Mouse (Mus musculus) liver, embryonic 14.5 days (tissue): ENCODE measurements around the gene Gm45021. TPM values are rescaled to one million over a fixed set of nuclear protein-coding genes. Genes with fewer than 3 reads are reported as not detected.

Experiments used
- ATAC-seq: fragments of 200-750 bp; cut with Nextera tagmentation; 2 replicates; pipeline ENCODE4 v1.8.0; 2017; ENCODE audit warnings: moderate number of reproducible peaks, mild to moderate bottlenecking, moderate library complexity; ENCODE audit not compliant: insufficient read depth
- DNase-seq, 3 experiments: peaks; one replicate each; pipeline ENCODE4 v3.0.0-alpha.2; 2012 to 2013; ENCODE audit warnings: low read depth in 3 of 3, low spot score in 3 of 3
- H3K27ac ChIP-seq: fragments of 300-500 bp; sonication (generic); 2 replicates; pipeline ENCODE4 v1.5.1; 2014; ENCODE audit warnings: moderate library complexity, mild to moderate bottlenecking, control low read depth, inconsistent platforms
- H3K27me3 ChIP-seq: fragments of 300-500 bp; sonication (generic); 2 replicates; pipeline ENCODE4 v1.6.1; 2014; ENCODE audit warnings: mild to moderate bottlenecking, low read length, moderate library complexity; ENCODE audit not compliant: control insufficient read depth, insufficient read depth
- H3K36me3 ChIP-seq: fragments of 300-500 bp; sonication (generic); replicated peaks from 2 replicates; pipeline ENCODE4 v1.6.1; 2014; ENCODE audit warnings: low read depth; ENCODE audit not compliant: control insufficient read depth, insufficient read depth
- H3K4me1 ChIP-seq, 2 experiments: fragments of 200-500 bp in 1 of 2; fragments of 300-500 bp in 1 of 2; sonication (generic) in 1 of 2; replicated peaks; 2 replicates each; pipeline ENCODE4 v1.6.1; 2012 to 2014; ENCODE audit warnings: antibody characterized with exemption in 1 of 2, inconsistent platforms in 1 of 2, low read length in 1 of 2; ENCODE audit not compliant: control insufficient read depth in 2 of 2, insufficient read depth in 2 of 2
- H3K4me2 ChIP-seq: fragments of 300-500 bp; sonication (generic); 2 replicates; pipeline ENCODE4 v1.6.1; 2014; ENCODE audit warnings: low read depth, mild to moderate bottlenecking, control low read depth, moderate library complexity
- H3K4me3 ChIP-seq, 2 experiments: fragments of 200-500 bp in 1 of 2; fragments of 300-500 bp in 1 of 2; sonication (generic) in 1 of 2; 2 replicates each; pipeline ENCODE4 v1.5.1; 2012 to 2014; ENCODE audit warnings: low read depth in 2 of 2, low read length in 2 of 2, mild to moderate bottlenecking in 2 of 2, control low read depth in 1 of 2, inconsistent platforms in 1 of 2, moderate library complexity in 1 of 2; ENCODE audit not compliant: insufficient read depth in 1 of 2
- H3K9ac ChIP-seq: fragments of 300-500 bp; sonication (generic); replicated peaks from 2 replicates; pipeline ENCODE4 v1.6.1; 2014; ENCODE audit warnings: mild to moderate bottlenecking, control low read depth, moderate library complexity
- H3K9me3 ChIP-seq: fragments of 300-500 bp; sonication (generic); 2 replicates; pipeline ENCODE4 v1.6.1; 2016; ENCODE audit warnings: low read length, mixed read lengths; ENCODE audit not compliant: control insufficient read depth
- CTCF ChIP-seq: IDR thresholded peaks from 2 replicates; pipeline ENCODE4 v1.5.1; 2016; ENCODE audit warnings: antibody characterized with exemption, low read depth, control low read depth
- EP300 ChIP-seq: IDR thresholded peaks from 2 replicates; pipeline ENCODE4 v1.6.1; 2016; ENCODE audit warnings: antibody characterized with exemption, low read depth
- WGBS: fragments of 180-500 bp; shearing (Covaris S2); extraction: QIAGEN DNeasy Blood & Tissue Kit; methylation state at CpG from one replicate; pipeline ENCODE4 v1.1.7; 2014; ENCODE audit not compliant: insufficient replicate concordance; 5-methylcytosine and 5-hydroxymethylcytosine counted together
- polyA plus RNA-seq, 2 experiments: library from polyadenylated mRNA; depleted of rRNA in 1 of 2; stranded (reverse) in 1 of 2; unstranded in 1 of 2; fragments of >200 nt; fragmentation: Nextera tagmentation in 1 of 2; extraction: Ambion mirVana in 1 of 2; gene quantifications; 2 replicates each; pipeline versions ENCODE4 v1.2.1 to v1.2.3; 2012 to 2014

Gene Gm45021
- not detected in 2 replicates for polyA plus RNA-seq (2012; rRNA removed)
- polyA plus RNA-seq (2014; fragmentation: Nextera tagmentation; extraction: Ambion mirVana) = not detected in 2 replicates

DNA sequence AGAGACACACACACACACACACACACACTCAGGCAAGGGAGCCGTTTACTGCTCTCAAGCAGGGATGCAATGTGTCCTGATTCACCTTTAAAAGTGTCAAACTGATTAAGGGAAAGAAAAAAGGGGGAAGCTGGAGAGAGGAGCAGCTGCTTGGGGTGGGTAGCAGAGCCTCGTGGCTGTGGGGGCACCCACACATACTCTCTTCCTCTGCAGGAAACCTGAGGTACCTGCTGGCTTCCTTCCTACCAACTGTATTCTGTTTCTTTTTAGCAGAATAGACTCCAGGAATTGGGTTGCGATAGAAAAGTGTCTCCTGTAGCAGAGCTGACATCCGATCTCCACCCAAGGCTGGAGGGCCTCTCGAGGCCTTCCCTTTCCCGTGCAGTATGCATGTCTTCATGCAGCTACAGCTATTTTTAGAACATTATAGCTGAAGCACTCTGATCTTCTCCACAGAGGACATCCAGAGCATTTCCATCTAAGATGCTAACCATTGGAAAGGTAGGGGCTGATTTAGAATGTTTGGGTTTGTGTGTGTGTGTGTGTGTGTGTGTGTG lies at the start of gene Gm45021:
Gene Gm45021, plus strand, starts transcription at position 417 of the 557 bp plus-strand sequence.
- no peak within 1 kb of the TSS for H3K9ac ChIP-seq
- H3K27ac ChIP-seq = no peak within 1 kb of the TSS
- 10% methylated on average over 6 of the region's 6 CpGs for WGBS
- no peaks in the 10 kb centered on the region for H3K36me3 ChIP-seq
- no peak for TF ChIP-seq EP300
- TF ChIP-seq CTCF = no peak
- DNase-seq (no peak), ATAC-seq (no peak)
- 0 out of 4 replicates have a peak, but pooled peaks cover 0 to 2% of the 10 kb centered on the region in 2 experiments for H3K4me1 ChIP-seq
- H3K9me3 ChIP-seq = no peaks in the 10 kb centered on the region
- H3K4me3 ChIP-seq = no peak within 1 kb of the TSS
- H3K4me2 ChIP-seq = no peak within 1 kb of the TSS
- H3K27me3 ChIP-seq = no peaks in the 10 kb centered on the region

DNA sequence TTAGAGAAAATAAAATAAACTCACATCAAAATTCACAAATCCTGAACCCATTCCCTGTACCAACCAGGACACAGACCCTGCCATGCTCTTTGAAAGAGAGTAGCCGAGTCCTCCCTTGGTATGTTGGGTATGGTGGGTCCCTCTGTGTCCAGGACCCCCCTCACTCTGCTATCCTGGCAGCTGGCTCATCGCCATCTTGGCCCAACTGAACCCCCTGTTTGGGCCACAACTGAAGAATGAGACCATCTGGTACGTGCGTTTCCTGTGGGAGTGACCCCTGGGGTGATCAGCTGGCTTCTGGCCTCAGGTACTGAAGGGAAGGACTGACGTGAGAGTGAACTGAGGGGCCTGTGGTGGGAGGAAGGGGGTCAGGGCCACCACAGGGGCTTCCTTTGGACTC lies 49.5 kb upstream of the Gm45021 start:
- no peak for TF ChIP-seq EP300
- no peak for TF ChIP-seq CTCF
- ATAC-seq (no peak), DNase-seq (no peak)
- H3K4me3 ChIP-seq = no peak overlapping the region
- no peak overlapping the region for H3K4me2 ChIP-seq
- no peak overlapping the region for H3K27ac ChIP-seq
- H3K9me3 ChIP-seq = no peaks in the 10 kb centered on the region
- WGBS = 61% methylated on average over 5 of the region's 5 CpGs
- no peaks in the 10 kb centered on the region for H3K36me3 ChIP-seq
- H3K27me3 ChIP-seq = no peaks in the 10 kb centered on the region
- H3K9ac ChIP-seq = no peak overlapping the region
- no peaks in the 10 kb centered on the region for H3K4me1 ChIP-seq

DNA sequence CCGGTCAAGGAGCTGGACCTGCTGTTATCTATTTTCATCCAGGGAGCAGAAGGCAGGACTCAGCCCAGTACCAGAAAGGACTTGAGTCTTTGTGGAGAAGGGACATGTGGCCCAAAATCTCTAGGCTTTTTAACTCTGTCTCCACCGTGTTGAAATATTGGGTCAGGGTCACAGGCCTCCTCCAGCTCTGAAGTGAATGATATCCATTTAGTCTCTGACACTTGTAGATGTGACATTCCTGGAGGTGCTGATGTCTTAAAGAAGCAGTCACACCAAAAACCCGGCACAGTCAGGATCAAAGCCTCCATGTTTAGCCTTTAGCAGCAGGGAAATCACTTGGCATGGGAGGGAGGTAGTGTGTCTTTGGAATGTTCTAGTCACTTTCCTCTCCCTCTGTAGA lies 48.7 kb upstream of the Gm45021 start:
- no peak overlapping the region for H3K27ac ChIP-seq
- no peaks in the 10 kb centered on the region for H3K4me1 ChIP-seq
- H3K9ac ChIP-seq = no peak overlapping the region
- H3K36me3 ChIP-seq = no peaks in the 10 kb centered on the region
- 53% methylated on average over 3 of the region's 3 CpGs for WGBS
- H3K4me3 ChIP-seq = no peak overlapping the region
- H3K4me2 ChIP-seq = no peak overlapping the region
- no peaks in the 10 kb centered on the region for H3K9me3 ChIP-seq
- no peak for TF ChIP-seq CTCF
- no peak for TF ChIP-seq EP300
- DNase-seq (no peak), ATAC-seq (no peak)
- no peaks in the 10 kb centered on the region for H3K27me3 ChIP-seq

DNA sequence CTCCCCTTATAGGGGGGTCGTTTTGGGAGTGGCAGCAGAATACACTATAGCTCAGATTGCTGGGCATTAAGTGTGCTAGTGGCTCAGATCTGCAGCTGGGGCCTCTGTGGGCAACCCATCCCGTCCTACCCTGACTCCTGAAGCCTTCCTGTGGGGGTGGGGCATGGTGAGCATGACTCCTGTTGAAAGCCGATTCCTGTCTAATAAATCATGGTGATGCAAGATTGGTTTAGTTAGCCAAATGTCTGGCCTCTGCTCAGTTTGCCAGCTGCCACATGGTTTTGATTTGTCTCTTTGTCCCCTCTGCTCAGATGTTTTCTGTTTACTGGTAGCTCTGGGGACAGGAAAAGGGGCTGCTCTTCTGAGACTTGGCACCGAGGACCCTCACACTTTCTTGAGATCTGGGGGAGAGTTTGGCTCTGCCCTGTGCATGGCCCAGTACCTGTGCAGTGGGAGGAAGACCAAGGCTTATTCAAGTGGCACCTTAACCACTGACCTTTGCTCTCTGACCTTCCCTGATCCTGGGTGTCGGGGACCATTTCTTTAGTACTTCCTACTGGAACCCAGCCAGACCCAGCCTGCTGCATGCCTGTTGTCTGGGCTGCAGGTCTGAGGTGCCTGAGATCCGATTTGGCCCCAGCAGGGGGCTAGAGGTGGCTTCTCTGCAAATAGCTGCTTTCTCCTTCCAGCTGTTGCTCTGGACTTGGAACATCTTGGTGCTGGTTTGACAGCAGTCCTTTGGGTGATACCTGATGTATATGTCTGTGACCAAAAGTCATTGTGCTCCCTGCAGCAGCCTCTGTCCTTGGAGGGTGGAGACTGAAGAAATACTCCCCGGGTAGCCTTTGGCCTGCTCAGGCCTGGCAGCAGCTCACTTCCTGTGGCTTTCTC lies 47.6 kb upstream of the Gm45021 start:
- Histone ChIP-seq H3K36me3 (no peaks in the 10 kb centered on the region), H3K27ac (no peak overlapping the region), H3K9ac (no peak overlapping the region), H3K4me2 (no peak overlapping the region), H3K9me3 (no peaks in the 10 kb centered on the region), H3K4me3 (no peak overlapping the region), H3K27me3 (no peaks in the 10 kb centered on the region), H3K4me1 (no peaks in the 10 kb centered on the region)
- 21% methylated on average over 7 of the region's 7 CpGs for WGBS
- TF ChIP-seq CTCF (no peak), EP300 (no peak)
- ATAC-seq = no peak
- DNase-seq = no peak

DNA sequence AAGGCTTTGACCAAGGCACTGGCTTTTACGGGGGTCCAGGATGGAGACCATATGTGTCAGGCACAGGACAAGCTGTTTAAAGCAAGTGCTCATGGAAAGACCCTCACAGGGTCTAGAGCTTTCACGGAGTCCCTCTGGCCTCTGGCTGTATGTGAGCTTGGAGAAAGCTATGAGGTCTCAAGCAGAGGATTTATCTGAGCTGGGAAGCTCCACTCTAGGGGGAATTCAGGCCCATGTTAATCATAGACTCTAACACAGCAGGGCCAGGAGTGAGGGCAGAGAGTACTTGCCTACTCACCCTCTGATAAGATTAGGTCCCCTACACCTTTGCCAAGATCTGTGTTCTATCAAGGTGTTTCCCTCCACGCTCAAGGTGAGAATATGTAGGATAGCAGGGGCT lies 46.8 kb upstream of the Gm45021 start:
- TF ChIP-seq CTCF = no peak
- no peak for TF ChIP-seq EP300
- no peaks in the 10 kb centered on the region for H3K4me1 ChIP-seq
- no peak overlapping the region for H3K27ac ChIP-seq
- H3K27me3 ChIP-seq = no peaks in the 10 kb centered on the region
- no peak overlapping the region for H3K9ac ChIP-seq
- 54% methylated on average over 3 of the region's 3 CpGs for WGBS
- no peaks in the 10 kb centered on the region for H3K36me3 ChIP-seq
- H3K9me3 ChIP-seq = no peaks in the 10 kb centered on the region
- H3K4me3 ChIP-seq = no peak overlapping the region
- no peak overlapping the region for H3K4me2 ChIP-seq
- no peak for ATAC-seq
- DNase-seq = no peak
